Mouse (Mus musculus): ENCODE measurements around the gene Gas2l3.

Gas2l3 gene

DNA sequence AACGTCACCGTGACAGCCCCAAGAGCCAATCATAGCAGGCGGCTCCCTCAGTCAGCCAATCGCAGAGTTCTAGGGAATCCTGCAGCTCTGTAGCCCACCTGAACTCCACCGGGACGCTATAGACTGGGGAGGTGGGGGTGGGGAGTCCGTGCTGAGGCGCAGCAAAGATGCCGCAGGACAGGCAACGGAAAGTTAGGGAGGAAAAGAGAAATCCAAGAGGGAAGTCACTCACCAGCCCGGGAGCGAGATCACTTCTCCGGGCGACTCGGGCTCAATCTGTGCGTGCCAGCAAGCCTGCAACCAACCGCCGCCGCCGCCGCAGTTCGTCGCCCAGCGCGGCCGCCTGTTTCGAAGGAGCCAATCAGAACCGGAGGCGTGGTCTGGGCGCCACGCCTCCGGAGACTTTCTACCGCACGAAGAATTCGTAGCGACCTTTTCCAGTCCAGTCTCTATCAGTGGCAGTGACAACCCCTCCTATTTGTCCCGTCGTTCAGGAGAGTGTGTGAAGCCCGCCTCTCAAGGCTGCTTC is at the start of gene Gas2l3:
Gene Gas2l3, minus strand, starts transcription at position 345 of the 529 bp plus-strand sequence.
- peak; percentile 91 for DNase-seq

GRCm38 (mm10) chr10:89491321-89491720 is 47.6 kb upstream of the Gas2l3 start:
- DNase-seq = no peak

DNA sequence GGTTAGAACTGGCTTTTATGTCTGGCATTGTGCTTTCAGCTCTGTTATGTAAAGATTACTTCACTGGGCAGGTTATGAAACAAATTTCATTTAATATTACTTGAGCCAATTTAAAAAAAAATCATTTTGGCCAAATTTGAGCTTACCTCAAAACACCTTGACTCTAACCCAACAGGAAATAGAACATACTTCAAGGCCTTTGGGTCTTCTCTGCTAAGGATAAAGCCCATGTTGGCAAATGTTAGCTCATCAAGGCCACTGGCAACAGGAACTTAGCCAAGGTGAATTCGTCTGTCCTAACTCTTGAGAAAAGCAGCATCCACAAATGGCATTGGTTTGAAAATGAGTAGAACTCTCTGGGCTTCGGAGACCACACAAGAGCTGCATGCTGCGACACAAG is 46.5 kb upstream of the Gas2l3 start:
- no peak for DNase-seq

DNA sequence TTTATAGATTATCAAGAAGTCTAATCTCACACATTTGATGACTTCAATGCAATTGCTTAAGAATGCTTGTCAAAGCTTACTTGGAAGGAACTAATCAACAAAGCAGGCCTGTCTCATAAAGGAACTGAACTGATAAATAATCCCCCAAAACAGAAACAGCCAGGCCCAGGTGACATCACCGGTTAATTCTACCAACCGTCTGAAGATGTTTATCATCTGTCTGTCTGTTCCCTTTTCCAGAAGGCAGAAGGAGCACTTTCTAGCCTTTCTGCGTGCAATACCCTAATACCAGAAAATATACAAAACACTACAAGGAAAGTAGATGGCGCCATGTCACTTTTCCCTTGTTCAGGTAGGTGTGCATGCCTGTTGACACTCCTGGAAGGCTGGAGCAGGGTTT is 45.7 kb upstream of the Gas2l3 start:
- no peak for DNase-seq

DNA sequence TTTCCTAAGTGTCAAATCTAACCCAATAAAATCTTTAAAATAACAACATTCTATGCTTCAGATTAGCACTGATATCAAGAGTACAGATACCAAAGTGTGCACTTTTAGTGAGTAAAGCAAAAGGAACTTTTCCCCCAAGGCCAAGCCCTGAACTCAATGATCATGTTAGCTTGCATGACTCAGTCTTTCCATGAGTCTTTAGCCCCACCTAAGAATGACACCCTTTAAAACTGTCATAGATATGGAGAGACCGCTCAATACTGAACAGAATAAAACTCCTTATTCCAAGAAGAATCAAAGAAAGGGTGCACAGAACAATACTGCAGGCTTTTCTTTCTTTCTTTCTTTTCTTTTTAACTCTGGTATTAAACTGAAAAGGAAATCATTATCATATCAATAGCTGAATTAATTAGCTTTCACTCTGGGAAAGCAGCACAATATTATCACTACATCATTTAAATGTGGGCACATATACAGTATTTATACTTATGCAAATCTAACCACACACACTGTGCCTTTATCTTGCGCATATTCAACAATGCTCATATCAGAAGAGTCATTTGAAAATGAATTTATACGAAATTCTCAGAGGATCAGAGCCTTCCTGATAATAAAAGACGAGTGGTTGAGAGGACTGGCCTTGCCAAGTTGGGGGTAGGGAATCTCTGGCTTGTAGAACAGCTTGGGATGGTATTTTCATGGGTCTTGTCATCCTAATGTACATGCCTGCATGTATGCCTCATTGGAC is 43.4 kb upstream of the Gas2l3 start:
- DNase-seq = no peak

DNA sequence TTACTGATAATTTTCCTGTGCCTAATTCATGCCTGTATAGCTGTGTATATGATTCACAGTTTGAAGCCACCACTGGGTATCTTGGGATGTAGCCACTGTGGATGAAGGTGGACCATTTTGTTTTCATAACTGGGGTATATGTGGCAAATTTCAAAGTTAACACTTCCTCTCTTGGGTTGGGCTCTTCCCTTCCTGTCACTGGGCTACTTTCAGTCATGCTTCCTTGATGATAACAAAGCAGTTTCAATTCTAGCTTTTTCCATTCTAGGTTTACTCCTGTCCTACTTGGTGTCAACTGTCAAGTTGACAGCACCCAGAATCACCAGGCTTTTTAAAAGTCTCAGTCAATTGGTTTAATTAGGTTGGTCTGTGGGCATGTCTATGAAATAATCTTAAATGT is 41.1 kb upstream of the Gas2l3 start:
- no peak for DNase-seq

- no peak for DNase-seq
Measured at GRCm38 (mm10) chr10:89483812-89484602, 40.2 kb upstream of the Gas2l3 start.

DNA sequence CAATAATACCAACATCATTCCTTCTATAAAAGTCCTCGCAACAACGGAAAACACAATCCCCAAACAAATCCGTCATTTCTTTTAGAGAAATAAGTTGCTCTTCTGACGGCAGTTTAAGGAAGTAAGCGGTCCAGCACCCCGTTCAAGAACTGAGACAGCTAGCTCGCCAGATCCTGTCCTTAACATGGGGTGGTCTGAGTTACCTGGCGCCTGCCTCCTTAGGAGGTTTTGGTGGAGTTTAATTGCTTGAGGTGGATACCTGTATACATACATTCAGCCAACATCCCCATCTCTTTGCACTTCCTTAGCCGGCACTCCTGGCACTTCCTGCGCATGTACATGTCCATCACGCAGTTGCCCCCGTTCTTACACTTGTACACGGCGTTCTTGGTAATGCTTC is 39.3 kb upstream of the Gas2l3 start:
- DNase-seq = no peak

GRCm38 (mm10) chr10:89482142-89482681 is 38.4 kb upstream of the Gas2l3 start:
- DNase-seq = no peak

DNA sequence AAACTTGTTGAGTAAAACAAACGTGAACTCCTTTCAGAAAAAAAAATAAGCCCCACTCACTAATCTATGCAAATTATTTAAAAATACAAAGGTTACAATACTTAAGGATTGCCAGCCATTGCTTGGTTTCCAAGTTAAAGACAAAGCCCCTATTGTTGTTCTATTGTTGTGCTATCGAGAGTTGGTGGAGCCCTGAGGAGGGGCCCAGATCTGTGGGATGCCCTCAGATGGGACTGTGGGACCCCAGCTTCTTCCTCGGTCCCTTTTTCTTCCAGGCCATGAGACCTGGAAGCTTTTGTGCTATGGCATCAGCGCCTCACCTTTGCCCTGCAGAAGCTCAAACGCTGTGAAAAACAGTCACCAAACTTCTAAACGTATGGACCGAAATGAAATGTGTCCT is 37.9 kb upstream of the Gas2l3 start:
- no peak for DNase-seq

DNA sequence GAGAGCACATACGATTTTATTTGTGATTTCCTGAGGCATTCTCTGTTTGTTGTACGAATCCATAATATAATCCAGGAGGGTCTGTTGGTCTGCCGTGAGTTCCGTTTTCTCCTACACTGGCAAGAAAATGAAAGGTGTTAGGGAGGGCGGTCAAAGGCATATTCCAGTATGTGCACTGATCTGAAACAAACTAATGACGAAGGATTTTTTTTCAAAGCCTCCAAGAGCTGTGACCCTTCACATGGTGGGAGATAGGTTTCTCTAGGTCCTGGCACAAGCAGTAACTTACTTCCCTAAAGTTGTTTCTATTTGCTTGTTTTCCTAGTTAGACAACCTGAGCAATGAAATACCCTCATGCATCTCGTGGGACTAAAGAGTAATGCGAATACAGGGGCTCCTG is 35.0 kb upstream of the Gas2l3 start:
- no peak for DNase-seq

DNA sequence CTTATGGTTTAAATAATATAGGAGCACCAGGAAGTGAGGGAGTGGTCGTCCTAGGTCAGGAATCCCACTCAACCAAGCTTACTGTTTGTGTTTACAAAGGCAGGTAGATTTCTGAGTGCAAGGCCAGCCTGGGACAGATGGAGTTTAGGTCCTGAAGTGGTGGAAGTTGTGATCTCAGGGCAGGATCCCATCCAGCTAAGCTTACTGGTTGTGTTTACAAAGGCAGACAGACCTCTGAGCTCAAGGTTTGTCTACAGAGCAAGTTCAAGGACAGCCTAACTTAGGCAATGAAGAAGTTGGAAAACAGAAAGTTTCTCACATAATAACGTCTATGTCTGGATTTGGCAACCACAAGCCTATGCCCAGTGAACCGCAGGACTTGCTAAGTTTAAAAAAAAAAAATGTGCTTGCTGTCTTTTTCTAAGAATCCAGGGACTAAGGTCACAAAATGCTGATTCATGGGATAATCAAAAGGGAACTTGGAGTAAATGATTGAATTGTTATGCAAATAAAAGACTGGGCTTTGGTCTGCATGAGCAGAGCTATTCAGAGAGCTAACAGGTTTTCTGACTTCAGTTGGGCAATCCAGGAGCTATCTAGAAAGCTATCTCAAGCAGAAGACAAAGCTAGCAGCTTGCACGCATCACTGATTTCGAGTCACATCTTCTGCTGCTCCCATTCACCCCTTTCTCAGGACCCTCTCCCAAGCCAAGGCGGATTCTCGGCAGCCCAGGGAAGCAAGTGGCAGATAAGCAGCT is 27.0 kb upstream of the Gas2l3 start:
- no peak for DNase-seq

- DNase-seq = no peak
Measured at GRCm38 (mm10) chr10:89464760-89465405, 21.1 kb upstream of the Gas2l3 start.

DNA sequence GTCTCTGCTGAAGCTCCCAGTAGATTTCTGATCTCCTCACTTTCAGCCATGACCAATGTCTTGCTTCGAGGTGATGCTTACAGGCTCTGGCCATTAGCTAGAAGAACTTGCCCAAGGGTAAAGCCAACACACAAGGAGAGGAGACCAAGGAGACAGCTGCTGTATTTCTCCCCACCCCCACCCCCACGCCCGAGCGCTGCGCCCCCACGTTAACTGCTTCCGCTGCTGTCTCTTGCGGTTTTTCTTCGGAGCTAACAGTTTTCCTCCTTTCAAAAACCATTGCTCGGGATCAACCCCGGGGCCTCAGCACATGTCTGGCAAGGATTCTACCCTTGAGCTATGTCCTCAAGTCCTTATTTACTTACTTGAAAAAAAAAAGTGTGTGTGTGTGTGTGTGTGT is 19.1 kb upstream of the Gas2l3 start:
- DNase-seq = no peak

GRCm38 (mm10) chr10:89461856-89462507 is 18.2 kb upstream of the Gas2l3 start:
- peak; percentile 87 for DNase-seq

- DNase-seq = no peak
Measured at GRCm38 (mm10) chr10:89460972-89461371, 17.2 kb upstream of the Gas2l3 start.

GRCm38 (mm10) chr10:89458770-89459169 is 15.0 kb upstream of the Gas2l3 start:
- no peak for DNase-seq

GRCm38 (mm10) chr10:89453794-89454193 is 10.0 kb upstream of the Gas2l3 start:
- no peak for DNase-seq

- no peak for DNase-seq
Measured at GRCm38 (mm10) chr10:89453068-89453641, 9.4 kb upstream of the Gas2l3 start.

GRCm38 (mm10) chr10:89450411-89450810 is 6.6 kb upstream of the Gas2l3 start:
- no peak for DNase-seq

DNA sequence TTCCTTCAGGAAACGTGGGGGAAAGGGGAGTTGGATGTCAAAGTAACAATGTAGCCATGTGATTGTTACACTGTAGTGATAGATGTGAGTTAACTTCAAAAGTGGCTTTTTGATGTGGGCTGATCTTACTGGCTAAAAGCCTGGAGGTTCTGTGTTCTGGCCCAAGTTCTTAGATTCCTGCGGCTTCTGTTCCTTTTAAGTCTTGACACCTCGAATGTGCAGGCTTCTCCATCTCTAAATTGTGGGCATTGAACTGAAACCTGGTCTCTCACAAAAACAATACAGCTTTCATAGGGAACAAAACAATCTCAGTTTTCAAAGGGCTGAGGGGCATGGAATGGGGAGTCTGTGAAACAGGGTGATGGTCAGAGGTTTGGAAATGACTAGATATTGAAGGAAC is 614 bp upstream of the Gas2l3 start:
- no peak for DNase-seq
